Mouse (Mus musculus) thymus, postnatal 0 days (tissue): ENCODE data around the gene Pdia5. TPM values are rescaled to one million over a fixed set of nuclear protein-coding genes. Genes with fewer than 3 reads are reported as not detected.

Experiments used
- DNase-seq: peaks from one replicate; pipeline ENCODE4 v3.0.0-alpha.2; 2015; ENCODE audit warnings: low spot score
- polyA plus RNA-seq: library from polyadenylated mRNA; unstranded; fragments of >200 nt; fragmentation: Nextera tagmentation; extraction: Ambion mirVana; gene quantifications from 2 replicates; pipeline ENCODE4 v1.2.1, GENCODE M21; 2015

Gene Pdia5
- polyA plus RNA-seq = 5.8 and 6.7 TPM in 2 replicates

GRCm38 (mm10) chr16:35490231-35491070 lies at the start of gene Pdia5:
Gene Pdia5, minus strand, starts transcription at chr16:35490873.
- DNase-seq = peak; percentile 9

- DNase-seq = no peak
These were observed 48.4 kb upstream of the Pdia5 start for GRCm38 (mm10) chr16:35539041-35539440.

- DNase-seq = no peak
These were observed 47.0 kb upstream of the Pdia5 start for GRCm38 (mm10) chr16:35537651-35538050.

GRCm38 (mm10) chr16:35534630-35535029 lies 44.0 kb upstream of the Pdia5 start:
- DNase-seq = no peak

GRCm38 (mm10) chr16:35524200-35524599 lies 33.5 kb upstream of the Pdia5 start:
- DNase-seq = no peak

- DNase-seq = no peak
These were observed 28.6 kb upstream of the Pdia5 start for GRCm38 (mm10) chr16:35519245-35519644.

GRCm38 (mm10) chr16:35517976-35518951 lies 27.6 kb upstream of the Pdia5 start:
- DNase-seq = no peak

GRCm38 (mm10) chr16:35515977-35516612 lies 25.4 kb upstream of the Pdia5 start:
- DNase-seq = no peak

- DNase-seq = no peak
These were observed 18.8 kb upstream of the Pdia5 start for GRCm38 (mm10) chr16:35509331-35510070.

GRCm38 (mm10) chr16:35508581-35508980 lies 17.9 kb upstream of the Pdia5 start:
- DNase-seq = no peak

- no peak for DNase-seq
These were observed 15.1 kb upstream of the Pdia5 start for GRCm38 (mm10) chr16:35505786-35506185.

- no peak for DNase-seq
These were observed 13.6 kb upstream of the Pdia5 start for GRCm38 (mm10) chr16:35504266-35504665.

GRCm38 (mm10) chr16:35502456-35502855 lies 11.8 kb upstream of the Pdia5 start:
- no peak for DNase-seq

- DNase-seq = no peak
These were observed 10.6 kb upstream of the Pdia5 start for GRCm38 (mm10) chr16:35501106-35501760.

- DNase-seq = no peak
These were observed 9.7 kb upstream of the Pdia5 start for GRCm38 (mm10) chr16:35500342-35500741.

GRCm38 (mm10) chr16:35489793-35490192 lies 880 bp downstream of the Pdia5 start:
- no peak for DNase-seq

- no peak for DNase-seq
These were observed 1.5 kb downstream of the Pdia5 start for GRCm38 (mm10) chr16:35489066-35489718.

- DNase-seq = no peak
These were observed 2.9 kb downstream of the Pdia5 start for GRCm38 (mm10) chr16:35487776-35488175.

GRCm38 (mm10) chr16:35487056-35487455 lies 3.6 kb downstream of the Pdia5 start:
- no peak for DNase-seq

- no peak for DNase-seq
These were observed 5.0 kb downstream of the Pdia5 start for GRCm38 (mm10) chr16:35485711-35486110.
